Mouse (Mus musculus) heart, embryonic 12.5 days (tissue): ENCODE data around the gene Dlg4. TPM values are rescaled to one million over a fixed set of nuclear protein-coding genes. Genes with fewer than 3 reads are reported as not detected.

Source experiments
- ATAC-seq: fragments of 200-750 bp; cut with Nextera tagmentation; 2 replicates; pipeline ENCODE4 v1.8.0; 2017; ENCODE audit warnings: moderate TSS enrichment, moderate library complexity; ENCODE audit not compliant: insufficient number of reproducible peaks, low FRiP score
- H3K27ac ChIP-seq: fragments of 300-500 bp; sonication (generic); 2 replicates; pipeline ENCODE4 v1.5.1; 2016; ENCODE audit warnings: mild to moderate bottlenecking, moderate library complexity; ENCODE audit not compliant: poor library complexity, severe bottlenecking
- H3K27me3 ChIP-seq: fragments of 300-500 bp; sonication (generic); replicated peaks from 2 replicates; pipeline ENCODE4 v1.6.1; 2016; ENCODE audit warnings: mild to moderate bottlenecking, moderate library complexity
- H3K36me3 ChIP-seq: fragments of 300-500 bp; sonication (generic); 2 replicates; pipeline ENCODE4 v1.6.1; 2016; ENCODE audit warnings: mild to moderate bottlenecking, moderate library complexity
- H3K4me1 ChIP-seq: fragments of 300-500 bp; sonication (generic); replicated peaks from 2 replicates; pipeline ENCODE4 v1.6.1; 2016; ENCODE audit warnings: mild to moderate bottlenecking
- H3K4me2 ChIP-seq: fragments of 300-500 bp; sonication (generic); 2 replicates; pipeline ENCODE4 v1.6.1; 2016; ENCODE audit warnings: mild to moderate bottlenecking, moderate library complexity
- H3K4me3 ChIP-seq: fragments of 300-500 bp; sonication (generic); 2 replicates; pipeline ENCODE4 v1.5.1; 2016; ENCODE audit warnings: mild to moderate bottlenecking
- H3K9ac ChIP-seq: fragments of 300-500 bp; sonication (generic); 2 replicates; pipeline ENCODE4 v1.6.1; 2016; ENCODE audit warnings: mild to moderate bottlenecking, moderate library complexity
- H3K9me3 ChIP-seq: fragments of 300-500 bp; sonication (generic); replicated peaks from 2 replicates; pipeline ENCODE4 v1.6.1; 2016; ENCODE audit warnings: mild to moderate bottlenecking, moderate library complexity
- WGBS: fragments of 180-500 bp; shearing (Covaris S2); methylation state at CpG from one replicate; pipeline ENCODE4 v1.1.7; 2016; 5-methylcytosine and 5-hydroxymethylcytosine counted together
- polyA plus RNA-seq: library from polyadenylated mRNA; unstranded; fragments of >200 nt; fragmentation: Nextera tagmentation; extraction: Ambion mirVana; gene quantifications from 2 replicates; pipeline ENCODE4 v1.2.1, GENCODE M21; 2016

Dlg4 gene
- polyA plus RNA-seq, 1 experiment from 2014 or later: 6.0 TPM

- no peaks in the 10 kb centered on the region for H3K9me3 ChIP-seq
- H3K9ac ChIP-seq: peak overlapping the region; percentile 100
- H3K4me3 ChIP-seq: peak overlapping the region; percentile 99
- peak overlapping the region; percentile 69 for H3K4me2 ChIP-seq
- 1% methylated on average over 42 of the region's 44 CpGs for WGBS
- H3K27ac ChIP-seq: peak overlapping the region; percentile 99
- H3K27me3 ChIP-seq: no peaks in the 10 kb centered on the region
- peaks cover 44% of the 10 kb centered on the region for H3K36me3 ChIP-seq
- ATAC-seq: peak; percentile 82
- peaks cover 41% of the 10 kb centered on the region for H3K4me1 ChIP-seq
These were observed 19.7 kb upstream of the Dlg4 start for GRCm38 (mm10) chr11:69997070-69997509.

GRCm38 (mm10) chr11:69998567-69999491 lies 17.9 kb upstream of the Dlg4 start:
- no peaks in the 10 kb centered on the region for H3K27me3 ChIP-seq
- no peak overlapping the region for H3K4me2 ChIP-seq
- ATAC-seq: no peak
- no peak overlapping the region for H3K9ac ChIP-seq
- no peak overlapping the region for H3K4me3 ChIP-seq
- peaks cover 35% of the 10 kb centered on the region for H3K36me3 ChIP-seq
- H3K9me3 ChIP-seq: no peaks in the 10 kb centered on the region
- WGBS: 90% methylated on average over 27 of the region's 27 CpGs
- peaks cover 48% of the 10 kb centered on the region for H3K4me1 ChIP-seq
- H3K27ac ChIP-seq: no peak overlapping the region

- H3K4me1 ChIP-seq: peaks cover 51% of the 10 kb centered on the region
- no peak for ATAC-seq
- peak overlapping the region; percentile 96; the same call in 1 of the 2 replicates for H3K27ac ChIP-seq
These were observed 17.1 kb upstream of the Dlg4 start for GRCm38 (mm10) chr11:69999666-70000065.

GRCm38 (mm10) chr11:70000396-70000898 lies 16.3 kb upstream of the Dlg4 start, which contains the start of gene Dvl2:
Dvl2 (plus strand) TSS chr11:70000595.
- H3K9ac ChIP-seq: peak within 1 kb of the TSS; percentile 91
- under 1% methylated on average over 47 of the region's 48 CpGs for WGBS
- H3K27me3 ChIP-seq: no peaks in the 10 kb centered on the region
- peak within 1 kb of the TSS; percentile 96 for H3K27ac ChIP-seq
- peaks cover 49% of the 10 kb centered on the region for H3K4me1 ChIP-seq
- peak within 1 kb of the TSS; percentile 74 for H3K4me3 ChIP-seq
- peak within 1 kb of the TSS; percentile 85 for H3K4me2 ChIP-seq
- no peaks in the 10 kb centered on the region for H3K9me3 ChIP-seq
- peaks cover 36% of the 10 kb centered on the region for H3K36me3 ChIP-seq
- ATAC-seq: peak; percentile 78

More at GRCm38 (mm10) chr11:69999666-70000065, 17.1 kb upstream of the Dlg4 start:
- H3K4me3 ChIP-seq: no peak overlapping the region
- H3K27me3 ChIP-seq: no peaks in the 10 kb centered on the region
- WGBS: 82% methylated on average over 8 of the region's 8 CpGs
- no peaks in the 10 kb centered on the region for H3K9me3 ChIP-seq
- no peak overlapping the region for H3K9ac ChIP-seq
- peak overlapping the region; percentile 85 for H3K4me2 ChIP-seq
- peaks cover 30% of the 10 kb centered on the region for H3K36me3 ChIP-seq

- H3K27ac ChIP-seq: peak overlapping the region; percentile 96
- no peaks in the 10 kb centered on the region for H3K9me3 ChIP-seq
- WGBS: 6% methylated on average over 8 of the region's 8 CpGs
- peak overlapping the region; percentile 74 for H3K4me3 ChIP-seq
- H3K4me2 ChIP-seq: peak overlapping the region; percentile 85
- H3K4me1 ChIP-seq: peaks cover 49% of the 10 kb centered on the region
- peaks cover 43% of the 10 kb centered on the region for H3K36me3 ChIP-seq
- H3K9ac ChIP-seq: peak overlapping the region; percentile 91
- ATAC-seq: no peak
- H3K27me3 ChIP-seq: no peaks in the 10 kb centered on the region
These were observed 15.6 kb upstream of the Dlg4 start for GRCm38 (mm10) chr11:70001159-70001558.

- Histone ChIP-seq H3K27ac (no peak overlapping the region), H3K36me3 (peaks cover 50% of the 10 kb centered on the region), H3K4me3 (peak overlapping the region; percentile 74), H3K9me3 (no peaks in the 10 kb centered on the region), H3K9ac (no peak overlapping the region), H3K4me2 (peak overlapping the region; percentile 85), H3K4me1 (peaks cover 49% of the 10 kb centered on the region), H3K27me3 (no peaks in the 10 kb centered on the region)
- no peak for ATAC-seq
These were observed 14.9 kb upstream of the Dlg4 start for GRCm38 (mm10) chr11:70001865-70002264.

- Histone ChIP-seq H3K27me3 (no peaks in the 10 kb centered on the region), H3K9me3 (no peaks in the 10 kb centered on the region), H3K4me3 (peak overlapping the region; percentile 74), H3K4me2 (peak overlapping the region; percentile 85), H3K27ac (no peak overlapping the region), H3K4me1 (peaks cover 47% of the 10 kb centered on the region), H3K36me3 (peaks cover 56% of the 10 kb centered on the region), H3K9ac (no peak overlapping the region)
- 85% methylated on average over 2 of the region's 2 CpGs for WGBS
- ATAC-seq: no peak
These were observed 14.3 kb upstream of the Dlg4 start for GRCm38 (mm10) chr11:70002471-70002870.

GRCm38 (mm10) chr11:70005521-70005920 lies 11.2 kb upstream of the Dlg4 start:
- Histone ChIP-seq H3K9ac (no peak overlapping the region), H3K36me3 (peaks cover 62% of the 10 kb centered on the region), H3K4me1 (peaks cover 32% of the 10 kb centered on the region), H3K4me2 (no peak overlapping the region), H3K27me3 (no peaks in the 10 kb centered on the region), H3K4me3 (no peak overlapping the region), H3K9me3 (no peaks in the 10 kb centered on the region), H3K27ac (no peak overlapping the region)
- 65% methylated on average over 5 of the region's 5 CpGs for WGBS
- no peak for ATAC-seq

GRCm38 (mm10) chr11:70010033-70010432 lies 6.7 kb upstream of the Dlg4 start:
- H3K4me1 ChIP-seq: peaks cover 10% of the 10 kb centered on the region
- no peak overlapping the region for H3K4me3 ChIP-seq
- H3K36me3 ChIP-seq: peaks cover 89% of the 10 kb centered on the region
- ATAC-seq: no peak
- no peak overlapping the region for H3K9ac ChIP-seq
- no peak overlapping the region for H3K27ac ChIP-seq
- no peaks in the 10 kb centered on the region for H3K27me3 ChIP-seq
- no peaks in the 10 kb centered on the region for H3K9me3 ChIP-seq
- no peak overlapping the region for H3K4me2 ChIP-seq
- 88% methylated on average over 6 of the region's 6 CpGs for WGBS

GRCm38 (mm10) chr11:70010548-70010947 lies 6.2 kb upstream of the Dlg4 start:
- H3K4me3 ChIP-seq: no peak overlapping the region
- no peaks in the 10 kb centered on the region for H3K9me3 ChIP-seq
- H3K4me2 ChIP-seq: no peak overlapping the region
- no peak for ATAC-seq
- H3K4me1 ChIP-seq: peaks cover 10% of the 10 kb centered on the region
- 87% methylated on average over 12 of the region's 12 CpGs for WGBS
- peaks cover 84% of the 10 kb centered on the region for H3K36me3 ChIP-seq
- no peaks in the 10 kb centered on the region for H3K27me3 ChIP-seq
- no peak overlapping the region for H3K9ac ChIP-seq
- no peak overlapping the region for H3K27ac ChIP-seq

GRCm38 (mm10) chr11:70010961-70011360 lies 5.8 kb upstream of the Dlg4 start:
- Histone ChIP-seq H3K4me1 (peaks cover 10% of the 10 kb centered on the region), H3K27ac (no peak overlapping the region), H3K36me3 (peaks cover 80% of the 10 kb centered on the region), H3K4me3 (no peak overlapping the region), H3K9ac (no peak overlapping the region), H3K4me2 (no peak overlapping the region), H3K9me3 (no peaks in the 10 kb centered on the region), H3K27me3 (no peaks in the 10 kb centered on the region)
- WGBS: 87% methylated on average over 10 of the region's 10 CpGs
- ATAC-seq: no peak
